13 mouse cellular contexts compared by ENCODE assay signal in the genomic region with DNA sequence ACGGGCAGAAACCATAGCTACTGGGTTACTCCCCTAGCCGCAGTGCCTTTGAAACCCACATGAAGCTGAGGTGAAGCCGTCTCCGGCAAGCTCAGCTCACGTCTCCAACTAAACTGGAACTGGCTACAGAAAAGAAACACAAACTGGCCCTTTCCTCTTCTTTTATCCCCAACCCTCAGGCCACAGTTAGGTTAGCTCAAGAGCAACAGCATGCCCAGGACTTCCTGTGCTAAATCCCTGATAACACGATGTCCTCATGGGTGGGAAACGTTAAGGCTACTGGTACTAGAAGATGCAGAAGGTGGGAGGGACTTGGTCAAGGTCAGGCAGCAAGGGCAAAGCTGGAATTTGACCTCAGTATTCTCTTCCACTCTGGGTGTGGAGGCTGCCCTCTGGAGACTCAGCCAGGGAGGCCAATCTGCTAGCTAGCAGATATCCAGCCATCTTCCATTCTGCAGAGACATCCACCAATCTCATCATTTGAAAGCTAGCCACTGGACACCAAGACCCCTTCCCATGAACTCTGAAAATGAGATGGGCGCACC. TPM values are rescaled to one million over a fixed set of nuclear protein-coding genes. Genes with fewer than 3 reads are reported as not detected.
A peak's percentile ranks its signal among the peaks of the same experiment; 100 is the strongest.
DNase-seq lines count a peak whose midpoint lies in the region; ATAC-seq and TF ChIP-seq lines count a peak whose summit lies in the region.
"Had no signal": no experiment of that assay in that cellular context is flagged by ENCODE, and none has a peak within 500 bp of the region (broad histone marks: within the 10 kb centered on the region; RNA-seq: fewer than 3 reads in every experiment).

No protein-coding gene starts in this region.

- DNase-seq in liver, adult 2 months (ENCODE audit: extremely low read depth, low read depth, low spot score): peak; percentile 67
- no peak for DNase-seq in liver
- no peak for DNase-seq in ES-E14 (ENCODE audit: low read depth, low spot score)
- no peak for DNase-seq in right cerebral cortex, postnatal 14 days
- DNase-seq: cerebellum, adult 18-20 months; embryo, embryonic 11 days; thymus, postnatal 25 days had no signal

- no peaks in the 10 kb centered on the region for H3K9me3 ChIP-seq in ES-E14 (ENCODE audit: control insufficient read depth, insufficient read depth, low read depth, low read length)
- no peaks in the 10 kb centered on the region for H3K9me3 ChIP-seq in liver, embryonic 15.5 days (replicated peaks)
- H3K9me3 ChIP-seq: hindbrain, embryonic 15.5 days; midbrain, embryonic 12.5 days; neural tube, embryonic 12.5 days had no signal

- no peaks in the 10 kb centered on the region for H3K36me3 ChIP-seq in liver, adult 2 months (ENCODE audit: control insufficient read depth, insufficient read depth, low read length)
- no peaks in the 10 kb centered on the region for H3K36me3 ChIP-seq in ES-E14 (ENCODE audit: control insufficient read depth, insufficient read depth, low read length, poor library complexity, severe bottlenecking)
- H3K36me3 ChIP-seq in liver, embryonic 15.5 days (replicated peaks): no peaks in the 10 kb centered on the region
- H3K36me3 ChIP-seq: hindbrain, embryonic 15.5 days; midbrain, embryonic 12.5 days; neural tube, embryonic 12.5 days had no signal

- H3K9ac ChIP-seq in liver, adult 2 months (ENCODE audit: low read depth, low read length): 0 out of 2 replicates have a peak overlapping the region, but pooled peaks have one; percentile 1
- no peak overlapping the region; the same call in 1 of the 2 replicates for H3K9ac ChIP-seq in ES-E14 (ENCODE audit: insufficient read depth, low read depth, low read length, poor library complexity, severe bottlenecking)
- H3K9ac ChIP-seq in liver, embryonic 15.5 days: 0 out of 2 replicates have a peak overlapping the region, but pooled peaks have one; percentile 20
- H3K9ac ChIP-seq: hindbrain, embryonic 15.5 days; midbrain, embryonic 12.5 days; neural tube, embryonic 12.5 days had no signal

- H3K4me3 ChIP-seq in liver, adult 2 months (ENCODE audit: insufficient read depth, low read depth, low read length): no peak overlapping the region
- peak overlapping the region in 1 of 2 experiments; percentile 4; a peak in 1 of 4 replicates for H3K4me3 ChIP-seq in ES-E14 (ENCODE audit: insufficient read depth in 1 of 2, low read depth in 1 of 2, low read length in 2 of 2, poor library complexity in 1 of 2, severe bottlenecking in 1 of 2)
- H3K4me3 ChIP-seq in liver, embryonic 15.5 days (replicated peaks): no peak overlapping the region
- H3K4me3 ChIP-seq: hindbrain, embryonic 15.5 days; midbrain, embryonic 12.5 days; neural tube, embryonic 12.5 days had no signal

- peaks cover 48% of the 10 kb centered on the region for H3K4me1 ChIP-seq in liver, adult 2 months (ENCODE audit: control insufficient read depth, insufficient read depth, low read length)
- peaks cover 4 to 25% of the 10 kb centered on the region in 2 experiments; a peak in 3 of 4 replicates for H3K4me1 ChIP-seq in ES-E14 (ENCODE audit: control insufficient read depth in 2 of 2, insufficient read depth in 2 of 2, low read length in 2 of 2, poor library complexity in 1 of 2)
- H3K4me1 ChIP-seq in liver, embryonic 15.5 days (replicated peaks): peaks cover 98% of the 10 kb centered on the region

- in situ Hi-C loops in ES-E14 (cut with MboI; ENCODE audit: low sequenced_read_pairs in 2 of 2, unreplicated experiment in 2 of 2): no loop called here

- WGBS in liver, adult 2 months: 54% methylated on average over 8 of the region's 8 CpGs
- WGBS in liver, embryonic 15.5 days (ENCODE audit: insufficient replicate concordance): 30% methylated on average over 8 of the region's 8 CpGs

- H3K27ac ChIP-seq in liver, adult 2 months (replicated peaks; ENCODE audit: insufficient read depth, low read depth, low read length): peak overlapping the region; percentile 60
- peak overlapping the region; percentile 41; the same call in 1 of the 2 replicates for H3K27ac ChIP-seq in ES-E14 (ENCODE audit: insufficient read depth, low read depth, low read length, poor library complexity, severe bottlenecking)
- H3K27ac ChIP-seq in liver, embryonic 15.5 days (replicated peaks): peak overlapping the region; percentile 82
- H3K27ac ChIP-seq: hindbrain, embryonic 15.5 days; midbrain, embryonic 12.5 days; neural tube, embryonic 12.5 days had no signal

- peak overlapping the region; percentile 40 for H3K4me2 ChIP-seq in liver, embryonic 15.5 days
- H3K4me2 ChIP-seq: hindbrain, embryonic 15.5 days; midbrain, embryonic 12.5 days; neural tube, embryonic 12.5 days had no signal

- no peaks in the 10 kb centered on the region for H3K27me3 ChIP-seq in liver, adult 2 months (ENCODE audit: control insufficient read depth, insufficient read depth, low read length)
- no peaks in the 10 kb centered on the region for H3K27me3 ChIP-seq in liver, embryonic 15.5 days
- H3K27me3 ChIP-seq: hindbrain, embryonic 15.5 days; midbrain, embryonic 12.5 days; neural tube, embryonic 12.5 days had no signal

- peaks cover 43% of the 10 kb centered on the region for H3K79me2 ChIP-seq in liver, adult 2 months (ENCODE audit: control insufficient read depth, insufficient read depth, low read length)

- TF ChIP-seq POLR2A in liver, adult 2 months (IDR thresholded peaks at IDR 0.05; ENCODE audit: extremely low read depth, insufficient read depth, low read length): no peak

- TF ChIP-seq CTCF in liver, adult 2 months (IDR thresholded peaks at IDR 0.05; ENCODE audit: low read depth, low read length): peak; percentile 48

- ATAC-seq in erythroblast, adult 5-6 weeks (replicated peaks; ENCODE audit: low FRiP score, poor library complexity, severe bottlenecking): peak; percentile 6; the same call in 1 of the 2 replicates
- ATAC-seq in liver, embryonic 15.5 days (ENCODE audit: insufficient read depth): no peak
- ATAC-seq in megakaryocyte progenitor cell, adult 5-6 weeks (replicated peaks; ENCODE audit: poor library complexity): no peak

TF ChIP-seq in ES-E14, 5 proteins besides CTCF, POLR2A, EP300 and RAD21:
- TF ChIP-seq ZC3H11A (IDR thresholded peaks at IDR 0.05; ENCODE audit: borderline replicate concordance, low read depth, low read length) (no peak), MAFK (IDR thresholded peaks at IDR 0.05; ENCODE audit: insufficient read depth, low read depth, low read length) (no peak), HCFC1 (IDR thresholded peaks at IDR 0.05; ENCODE audit: borderline replicate concordance, insufficient read depth, low read length) (no peak), ZNF384 (IDR thresholded peaks at IDR 0.05; ENCODE audit: low read depth, low read length) (no peak), CHD2 (IDR thresholded peaks at IDR 0.05; ENCODE audit: low read depth, low read length) (no peak)

RNA-seq across cellular contexts. Expression of a gene that starts 18.2 kb away (rescaled TPM):
- 35.2 and 43.3 TPM in 2 replicates for total RNA-seq in liver, adult 2 months (2014; rRNA removed)
- polyA plus RNA-seq in liver, adult 2 months (2012; rRNA removed): 12.1 and 14.0 TPM in 2 replicates
- 10.7 and 17.2 TPM in 2 replicates for total RNA-seq in ES-E14 (2012; rRNA removed)
- 9.2 and 21.1 TPM in 2 replicates for total RNA-seq in erythroblast, adult 5-6 weeks (2015; ENCODE audit: low replicate concordance)
- total RNA-seq in erythroblast, adult 5-6 weeks (2017; ENCODE audit: low replicate concordance): 11.3 and 18.7 TPM in 2 replicates
- 2.0 and 2.7 TPM in 2 replicates for polyA plus RNA-seq in liver, embryonic 15.5 days (2015; fragmentation: Nextera tagmentation; extraction: Ambion mirVana)
- 17.2 and 20.2 TPM in 2 replicates for total RNA-seq in megakaryocyte progenitor cell, adult 5-6 weeks (2015)
- total RNA-seq in megakaryocyte progenitor cell, adult 5-6 weeks (2017): 15.4 and 17.2 TPM in 2 replicates
